Mouse (Mus musculus) MEL (cell line): ENCODE data around the gene Fdxr. TPM values are rescaled to one million over a fixed set of nuclear protein-coding genes. Genes with fewer than 3 reads are reported as not detected.

Experiments used
- DNase-seq: peaks from one replicate; pipeline ENCODE4 v3.0.0; 2011; ENCODE audit warnings: low read depth, low spot score
- H3K27ac ChIP-seq: 2 replicates; pipeline ENCODE4 v1.5.1; 2012; ENCODE audit warnings: low read depth, mild to moderate bottlenecking, control low read depth, low read length, moderate library complexity; ENCODE audit not compliant: control insufficient read depth
- H3K27me3 ChIP-seq, 2 experiments: fragments of 150-350 bp in 1 of 2; sonication (generic) in 1 of 2; 2 replicates each; pipeline ENCODE4 v1.6.1; 2012; ENCODE audit warnings: low read length in 2 of 2, mild to moderate bottlenecking in 2 of 2, improper control_type of control experiment in 1 of 2, moderate library complexity in 1 of 2; ENCODE audit not compliant: insufficient read depth in 2 of 2, control insufficient read depth in 1 of 2
- H3K36me3 ChIP-seq, 2 experiments: 2 replicates each; pipeline ENCODE4 v1.6.1; 2012 to 2014; ENCODE audit warnings: low read length in 2 of 2, improper control_type of control experiment in 1 of 2, inconsistent platforms in 1 of 2, mild to moderate bottlenecking in 1 of 2; ENCODE audit not compliant: insufficient read depth in 2 of 2, control insufficient read depth in 1 of 2
- H3K4me1 ChIP-seq, 2 experiments: fragments of 150-350 bp in 1 of 2; sonication (generic) in 1 of 2; 2 replicates each; pipeline ENCODE4 v1.6.1; 2012; ENCODE audit warnings: low read length in 2 of 2, improper control_type of control experiment in 1 of 2, mild to moderate bottlenecking in 1 of 2; ENCODE audit not compliant: insufficient read depth in 2 of 2, control insufficient read depth in 1 of 2
- H3K4me3 ChIP-seq, 2 experiments: fragments of 150-350 bp in 1 of 2; sonication (generic) in 1 of 2; 2 replicates each; pipeline ENCODE4 v1.5.1; 2012; ENCODE audit warnings: low read depth in 2 of 2, low read length in 2 of 2, mild to moderate bottlenecking in 2 of 2, moderate library complexity in 2 of 2, control low read depth in 1 of 2, improper control_type of control experiment in 1 of 2; ENCODE audit not compliant: control insufficient read depth in 1 of 2, insufficient read depth in 1 of 2
- H3K79me2 ChIP-seq: 2 replicates; pipeline ENCODE4 v1.6.1; 2012; ENCODE audit warnings: mild to moderate bottlenecking, low read length, moderate library complexity; ENCODE audit not compliant: control insufficient read depth, poor library complexity, insufficient read depth
- H3K9ac ChIP-seq: 2 replicates; pipeline ENCODE4 v1.6.1; 2012; ENCODE audit warnings: low read depth, mild to moderate bottlenecking, control low read depth, low read length, moderate library complexity; ENCODE audit not compliant: control insufficient read depth, poor library complexity, severe bottlenecking
- H3K9me3 ChIP-seq: fragments of 150-350 bp; sonication (generic); replicated peaks from 2 replicates; pipeline ENCODE4 v1.6.1; 2012; ENCODE audit warnings: mild to moderate bottlenecking, low read length, improper control_type of control experiment, moderate library complexity; ENCODE audit not compliant: insufficient read depth
- CHD1 ChIP-seq: IDR thresholded peaks from 2 replicates; pipeline ENCODE4 v1.6.1; 2012; ENCODE audit warnings: low read depth, mild to moderate bottlenecking, inconsistent platforms, low read length, improper control_type of control experiment
- CTCF ChIP-seq, 3 experiments: IDR thresholded peaks in 2 of 3; conservative IDR thresholded peaks in 1 of 3; 2 replicates each; pipeline ENCODE4 v1.5.1; 2011 to 2012; ENCODE audit warnings: low read length in 3 of 3, low read depth in 2 of 3, mild to moderate bottlenecking in 2 of 3, improper control_type of control experiment in 1 of 3, inconsistent platforms in 1 of 3, mixed read lengths in 1 of 3, moderate library complexity in 1 of 3; ENCODE audit not compliant: control insufficient read depth in 1 of 3, insufficient read depth in 1 of 3, poor library complexity in 1 of 3, severe bottlenecking in 1 of 3
- E2F4 ChIP-seq: IDR thresholded peaks from 2 replicates; pipeline ENCODE4 v1.6.1; 2011; ENCODE audit warnings: low read depth, low read length, improper control_type of control experiment, borderline replicate concordance
- ELF1 ChIP-seq: IDR thresholded peaks from 2 replicates; pipeline ENCODE4 v1.6.1; 2014; ENCODE audit warnings: low read depth, mild to moderate bottlenecking, inconsistent platforms, low read length, improper control_type of control experiment, moderate library complexity
- EP300 ChIP-seq, 2 experiments: IDR thresholded peaks; 2 replicates each; pipeline ENCODE4 v1.6.1; 2011; ENCODE audit warnings: improper control_type of control experiment in 2 of 2, low read length in 2 of 2, low read depth in 1 of 2, mild to moderate bottlenecking in 1 of 2
- HCFC1 ChIP-seq: IDR thresholded peaks from 2 replicates; pipeline ENCODE4 v1.6.1; 2012; ENCODE audit warnings: low read depth, mild to moderate bottlenecking, inconsistent platforms, low read length, improper control_type of control experiment, moderate library complexity
- JUND ChIP-seq: IDR thresholded peaks from 2 replicates; pipeline ENCODE4 v1.6.1; 2011; ENCODE audit warnings: low read depth, mild to moderate bottlenecking, improper control_type of control experiment, low read length
- KAT2A ChIP-seq: conservative IDR thresholded peaks from 2 replicates; pipeline ENCODE4 v1.6.1; 2012; ENCODE audit warnings: low read depth, low read length, improper control_type of control experiment, inconsistent platforms
- MAFK ChIP-seq: IDR thresholded peaks from 2 replicates; pipeline ENCODE4 v1.6.1; 2011; ENCODE audit warnings: low read depth, mild to moderate bottlenecking, low read length, improper control_type of control experiment, borderline replicate concordance
- MAX ChIP-seq: IDR thresholded peaks from 2 replicates; pipeline ENCODE4 v1.6.1; 2011; ENCODE audit warnings: low read length, improper control_type of control experiment
- MAZ ChIP-seq: IDR thresholded peaks from 2 replicates; pipeline ENCODE4 v1.6.1; 2012; ENCODE audit warnings: low read depth, mild to moderate bottlenecking, inconsistent platforms, low read length, improper control_type of control experiment
- NELFE ChIP-seq: IDR thresholded peaks from 2 replicates; pipeline ENCODE4 v1.6.1; 2011; ENCODE audit warnings: low read depth, low read length, improper control_type of control experiment
- NRF1 ChIP-seq: IDR thresholded peaks from 2 replicates; pipeline ENCODE4 v1.6.1; 2014; ENCODE audit warnings: low read depth, mild to moderate bottlenecking, inconsistent platforms, low read length, improper control_type of control experiment, moderate library complexity; ENCODE audit not compliant: poor library complexity, insufficient read depth, severe bottlenecking
- RAD21 ChIP-seq: IDR thresholded peaks from 2 replicates; pipeline ENCODE4 v1.6.1; 2011; ENCODE audit warnings: mild to moderate bottlenecking, low read depth, low read length, improper control_type of control experiment
- RCOR1 ChIP-seq: IDR thresholded peaks from 2 replicates; pipeline ENCODE4 v1.6.1; 2012; ENCODE audit warnings: low read depth, mild to moderate bottlenecking, inconsistent platforms, low read length, improper control_type of control experiment
- SIN3A ChIP-seq: IDR thresholded peaks from 2 replicates; pipeline ENCODE4 v1.6.1; 2012; ENCODE audit warnings: low read length, improper control_type of control experiment, inconsistent platforms
- SMC3 ChIP-seq: IDR thresholded peaks from 2 replicates; pipeline ENCODE4 v1.6.1; 2011; ENCODE audit warnings: low read depth, low read length, improper control_type of control experiment
- TAL1 ChIP-seq: IDR thresholded peaks from 2 replicates; pipeline ENCODE4 v1.6.1; 2012; ENCODE audit warnings: mild to moderate bottlenecking, inconsistent platforms, low read length, moderate library complexity, mixed read lengths
- TCF12 ChIP-seq: IDR thresholded peaks from 2 replicates; pipeline ENCODE4 v1.6.1; 2014; ENCODE audit warnings: low read depth, mild to moderate bottlenecking, inconsistent platforms, low read length, improper control_type of control experiment, moderate library complexity
- ZC3H11A ChIP-seq: IDR thresholded peaks from 2 replicates; pipeline ENCODE4 v1.6.1; 2012; ENCODE audit warnings: low read depth, mild to moderate bottlenecking, inconsistent platforms, low read length, improper control_type of control experiment
- ZKSCAN1 ChIP-seq: IDR thresholded peaks from 2 replicates; pipeline ENCODE4 v1.6.1; 2012; ENCODE audit warnings: low read depth, mild to moderate bottlenecking, inconsistent platforms, low read length, improper control_type of control experiment, moderate library complexity
- ZNF384 ChIP-seq: IDR thresholded peaks from 2 replicates; pipeline ENCODE4 v1.6.1; 2012; ENCODE audit warnings: low read depth, mild to moderate bottlenecking, inconsistent platforms, low read length, improper control_type of control experiment
- polyA plus RNA-seq, 2 experiments: library from polyadenylated mRNA; stranded (reverse) in 1 of 2; unstranded in 1 of 2; fragments of >175 nt in 1 of 2; fragments of >200 nt in 1 of 2; gene quantifications; 2 replicates each; pipeline versions ENCODE4 v1.2.1 to v1.2.4; 2012; ENCODE audit warnings: low replicate concordance in 2 of 2, low read depth in 1 of 2; ENCODE audit not compliant: insufficient read length in 2 of 2, insufficient read depth in 1 of 2, missing spikeins in 1 of 2
- total RNA-seq: library from RNA; depleted of rRNA; stranded (reverse); fragments of 300-350 nt; gene quantifications from 2 replicates; pipeline ENCODE4 v1.2.3, GENCODE M21; 2012

Gene Fdxr
- total and polyA plus RNA-seq, 3 experiments: 32.7 to 37.7 TPM; not detected in 1

DNA sequence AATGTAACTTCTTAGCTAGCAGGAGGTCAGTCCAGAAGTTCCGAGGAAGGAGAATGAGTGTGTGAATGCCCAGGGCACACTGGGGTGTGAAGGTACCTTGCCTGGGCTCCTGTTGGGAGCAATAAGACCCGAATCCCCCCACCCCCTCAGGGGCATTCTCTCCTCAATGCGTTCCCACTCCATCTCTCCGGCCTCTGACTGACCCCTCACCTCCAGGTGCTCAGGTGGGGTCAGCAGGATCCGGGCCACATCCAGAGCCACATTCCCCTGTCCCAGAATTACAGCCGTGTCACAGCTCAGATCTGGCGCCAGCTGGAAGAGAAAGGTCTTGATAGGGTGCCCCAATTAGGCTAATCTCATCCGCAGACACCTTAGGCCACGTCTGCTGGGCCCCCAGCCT lies 5.8 kb downstream of the Fdxr start:
- H3K36me3 ChIP-seq: peaks cover 0 to 11% of the 10 kb centered on the region in 2 experiments; a peak in 3 of 4 replicates
- H3K4me3 ChIP-seq: no peak overlapping the region
- H3K27ac ChIP-seq: no peak overlapping the region
- DNase-seq: no peak
- H3K27me3 ChIP-seq: no peaks in the 10 kb centered on the region
- no peak overlapping the region for H3K9ac ChIP-seq
- TF ChIP-seq JUND (no peak), ELF1 (no peak)
- H3K79me2 ChIP-seq: no peaks in the 10 kb centered on the region
- no peaks in the 10 kb centered on the region for H3K9me3 ChIP-seq
- H3K4me1 ChIP-seq: peaks cover 5 to 13% of the 10 kb centered on the region in 2 experiments

DNA sequence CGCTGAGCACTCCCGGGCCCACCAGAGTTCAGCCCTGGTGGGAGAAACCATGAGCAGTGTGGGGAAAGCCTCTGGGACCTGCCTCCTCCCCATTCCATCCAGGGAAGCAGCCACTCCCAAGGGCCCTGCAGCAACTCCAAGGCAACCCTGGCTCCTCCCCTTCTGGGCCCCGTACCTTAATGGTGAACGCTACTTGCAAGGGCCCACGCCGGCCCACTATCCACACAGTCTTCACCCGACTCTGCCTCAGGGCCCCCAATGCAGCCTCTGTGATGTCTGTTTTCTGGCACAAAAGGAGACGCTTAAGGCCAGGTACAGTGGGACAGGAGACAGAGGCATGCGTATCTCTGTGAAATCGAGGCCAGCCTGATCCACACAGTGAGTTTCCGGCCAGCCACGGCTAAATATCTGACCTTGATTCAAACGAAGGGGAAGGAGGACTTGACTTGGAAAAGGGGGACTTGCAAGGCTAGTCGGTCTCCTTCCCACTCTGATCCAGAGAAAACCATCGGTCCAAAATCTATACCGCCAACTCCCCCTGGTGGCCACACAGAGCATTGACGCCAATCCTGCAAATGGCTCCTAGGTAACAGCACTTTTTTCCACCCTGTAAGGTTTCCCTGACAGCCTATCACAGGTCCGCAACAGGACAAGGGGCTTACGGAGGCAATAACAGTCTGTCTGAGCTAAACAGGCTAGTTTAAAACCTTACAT lies 6.5 kb downstream of the Fdxr start:
- H3K4me3 ChIP-seq: no peak overlapping the region
- TF ChIP-seq MAFK: no peak
- TF ChIP-seq ZKSCAN1: no peak
- no peak for TF ChIP-seq MAX
- peak; percentile 48; the same call in 1 of the 2 replicates for TF ChIP-seq ZNF384
- TF ChIP-seq TAL1: no peak
- TF ChIP-seq JUND: no peak
- TF ChIP-seq NRF1: no peak
- TF ChIP-seq CTCF (IDR thresholded peaks at IDR 0.05 in 2 of 3, conservative IDR thresholded peaks at IDR 0.05 in 1 of 3; ENCODE audit: control insufficient read depth in 1 of 3, insufficient read depth in 1 of 3, low read depth in 2 of 3, low read length in 3 of 3, poor library complexity in 1 of 3, severe bottlenecking in 1 of 3): peak; percentile 94 to 96 (median 95)
- peak; percentile 91 for TF ChIP-seq ZC3H11A
- peak; percentile 97 for TF ChIP-seq SMC3
- TF ChIP-seq HCFC1: no peak
- TF ChIP-seq ELF1: 0 out of 2 replicates have a peak, but pooled peaks have one; percentile 23
- TF ChIP-seq KAT2A: no peak
- peak; percentile 54; the same call in 1 of the 2 replicates for TF ChIP-seq SIN3A
- TF ChIP-seq RCOR1: 0 out of 2 replicates have a peak, but pooled peaks have one; percentile 12
- no peak for TF ChIP-seq EP300 (IDR thresholded peaks at IDR 0.05; ENCODE audit: low read depth in 1 of 2, low read length in 2 of 2)
- no peak for TF ChIP-seq NELFE
- no peak for TF ChIP-seq E2F4
- TF ChIP-seq CHD1: no peak
- TF ChIP-seq TCF12: no peak
- TF ChIP-seq MAZ: no peak
- peak; percentile 91 for TF ChIP-seq RAD21
- H3K27me3 ChIP-seq: no peaks in the 10 kb centered on the region
- no peak overlapping the region for H3K27ac ChIP-seq
- DNase-seq: peak; percentile 78
- H3K79me2 ChIP-seq: no peaks in the 10 kb centered on the region
- no peak overlapping the region for H3K9ac ChIP-seq
- H3K9me3 ChIP-seq: no peaks in the 10 kb centered on the region
- H3K4me1 ChIP-seq: peaks cover 3 to 6% of the 10 kb centered on the region in 2 experiments
- peaks cover 0 to 3% of the 10 kb centered on the region in 2 experiments; a peak in 3 of 4 replicates for H3K36me3 ChIP-seq
